Mouse (Mus musculus) adrenal gland, adult 8-10 months (tissue): ENCODE measurements at regions not wholly inside any gene's neighbourhood (a gene's known extent, or its start where the extent isn't known, plus 50 kb on each side); places are given as distances from the start of the nearest gene placed in this dataset.
A peak's percentile ranks its signal among the peaks of the same experiment; 100 is the strongest.

ENCODE experiments used
- DNase-seq: peaks from one replicate; pipeline ENCODE4 v3.0.0; 2022

GRCm38 (mm10) chr1:113109706-113110105 is 1245.0 kb upstream of the Dsel start:
- peak; percentile 13 for DNase-seq

- no peak for DNase-seq
Observed at GRCm38 (mm10) chr1:113096086-113096485, 1231.4 kb upstream of the Dsel start.

- no peak for DNase-seq
Observed at GRCm38 (mm10) chr1:113089466-113089865, 1224.7 kb upstream of the Dsel start.
